Mouse (Mus musculus): Measurements from ENCODE around the gene Tbc1d10a. TPM values are rescaled to one million over a fixed set of nuclear protein-coding genes. Genes with fewer than 3 reads are reported as not detected.
A peak's percentile ranks its signal among the peaks of the same experiment; 100 is the strongest.

Tbc1d10a gene
- polyA plus RNA-seq, 1 experiment from 2014 or later, result 26.4 TPM

- H3K27ac ChIP-seq (replicated peaks), result no peak overlapping the region
Observed at GRCm38 (mm10) chr11:4237389-4237912, 50.9 kb downstream of the Tbc1d10a start.

GRCm38 (mm10) chr11:4238167-4238566 is 51.6 kb downstream of the Tbc1d10a start:
- H3K9me3 ChIP-seq (replicated peaks), result no peaks in the 10 kb centered on the region
- H3K4me1 ChIP-seq, result 0 out of 2 replicates have a peak, but pooled peaks cover 2% of the 10 kb centered on the region
- H3K27me3 ChIP-seq (ENCODE audit: low read depth, poor library complexity, severe bottlenecking), result no peaks in the 10 kb centered on the region
- no peak overlapping the region for H3K4me3 ChIP-seq
- no peaks in the 10 kb centered on the region for H3K36me3 ChIP-seq
- no peak overlapping the region for H3K27ac ChIP-seq (replicated peaks)
- WGBS, result 89% methylated on average over 6 of the region's 6 CpGs
- DNase-seq (ENCODE audit: low spot score), result no peak

More at GRCm38 (mm10) chr11:4237389-4237912, 50.9 kb downstream of the Tbc1d10a start:
- no peak for DNase-seq (ENCODE audit: low spot score)
- 83% methylated on average over 18 of the region's 18 CpGs for WGBS
- Histone ChIP-seq H3K36me3 (no peaks in the 10 kb centered on the region), H3K9me3 (replicated peaks) (no peaks in the 10 kb centered on the region), H3K4me3 (no peak overlapping the region), H3K4me1 (0 out of 2 replicates have a peak, but pooled peaks cover 2% of the 10 kb centered on the region), H3K27me3 (ENCODE audit: low read depth, poor library complexity, severe bottlenecking) (no peaks in the 10 kb centered on the region)

GRCm38 (mm10) chr11:4239691-4240090 is 53.1 kb downstream of the Tbc1d10a start:
- Histone ChIP-seq H3K27ac (replicated peaks) (no peak overlapping the region), H3K9me3 (replicated peaks) (no peaks in the 10 kb centered on the region), H3K27me3 (ENCODE audit: low read depth, poor library complexity, severe bottlenecking) (no peaks in the 10 kb centered on the region), H3K4me1 (0 out of 2 replicates have a peak, but pooled peaks cover 2% of the 10 kb centered on the region), H3K36me3 (no peaks in the 10 kb centered on the region), H3K4me3 (no peak overlapping the region)
- 94% methylated on average over 23 of the region's 23 CpGs for WGBS
- no peak for DNase-seq (ENCODE audit: low spot score)

- H3K36me3 ChIP-seq, result no peaks in the 10 kb centered on the region
- no peak overlapping the region for H3K4me3 ChIP-seq
- H3K4me1 ChIP-seq, result 0 out of 2 replicates have a peak, but pooled peaks cover 2% of the 10 kb centered on the region
- no peak for DNase-seq (ENCODE audit: low spot score)
- WGBS, result 73% methylated on average over 7 of the region's 7 CpGs
- no peaks in the 10 kb centered on the region for H3K27me3 ChIP-seq (ENCODE audit: low read depth, poor library complexity, severe bottlenecking)
- H3K9me3 ChIP-seq (replicated peaks), result no peaks in the 10 kb centered on the region
- H3K27ac ChIP-seq (replicated peaks), result no peak overlapping the region
Observed at GRCm38 (mm10) chr11:4240151-4240550, 53.6 kb downstream of the Tbc1d10a start.

- 83% methylated on average over 4 of the region's 4 CpGs for WGBS
- Histone ChIP-seq H3K4me1 (no peaks in the 10 kb centered on the region), H3K4me3 (no peak overlapping the region), H3K27ac (replicated peaks) (no peak overlapping the region), H3K9me3 (replicated peaks) (no peaks in the 10 kb centered on the region), H3K27me3 (ENCODE audit: low read depth, poor library complexity, severe bottlenecking) (no peaks in the 10 kb centered on the region), H3K36me3 (no peaks in the 10 kb centered on the region)
- no peak for DNase-seq (ENCODE audit: low spot score)
Observed at GRCm38 (mm10) chr11:4241180-4241579, 54.6 kb downstream of the Tbc1d10a start.

GRCm38 (mm10) chr11:4246126-4246525 is 59.5 kb downstream of the Tbc1d10a start:
- Histone ChIP-seq H3K27me3 (ENCODE audit: low read depth, poor library complexity, severe bottlenecking) (no peaks in the 10 kb centered on the region), H3K9me3 (replicated peaks) (no peaks in the 10 kb centered on the region), H3K36me3 (no peaks in the 10 kb centered on the region), H3K4me1 (peaks cover 8% of the 10 kb centered on the region; the same call in 1 of the 2 replicates), H3K4me3 (no peak overlapping the region), H3K27ac (replicated peaks) (no peak overlapping the region)
- 84% methylated on average over 6 of the region's 6 CpGs for WGBS
- DNase-seq (ENCODE audit: low spot score), result no peak

- Histone ChIP-seq H3K27me3 (ENCODE audit: low read depth, poor library complexity, severe bottlenecking) (no peaks in the 10 kb centered on the region), H3K4me1 (peaks cover 8% of the 10 kb centered on the region; the same call in 1 of the 2 replicates)
- WGBS, result 83% methylated on average over 4 of the region's 4 CpGs
Observed at GRCm38 (mm10) chr11:4246623-4247022, 60.0 kb downstream of the Tbc1d10a start.

GRCm38 (mm10) chr11:4247201-4247959 is 60.8 kb downstream of the Tbc1d10a start:
- no peaks in the 10 kb centered on the region for H3K36me3 ChIP-seq
- no peak for DNase-seq (ENCODE audit: low spot score)
- no peak overlapping the region for H3K27ac ChIP-seq (replicated peaks)
- no peaks in the 10 kb centered on the region for H3K27me3 ChIP-seq (ENCODE audit: low read depth, poor library complexity, severe bottlenecking)
- no peak overlapping the region for H3K4me3 ChIP-seq
- H3K4me1 ChIP-seq, result peaks cover 8% of the 10 kb centered on the region; the same call in 1 of the 2 replicates
- H3K9me3 ChIP-seq (replicated peaks), result no peaks in the 10 kb centered on the region
- 81% methylated on average over 14 of the region's 14 CpGs for WGBS

More at GRCm38 (mm10) chr11:4246623-4247022, 60.0 kb downstream of the Tbc1d10a start:
- Histone ChIP-seq H3K9me3 (replicated peaks) (no peaks in the 10 kb centered on the region), H3K4me3 (no peak overlapping the region), H3K36me3 (no peaks in the 10 kb centered on the region), H3K27ac (replicated peaks) (no peak overlapping the region)
- DNase-seq (ENCODE audit: low spot score), result no peak

- Histone ChIP-seq H3K4me1 (peaks cover 8% of the 10 kb centered on the region; the same call in 1 of the 2 replicates), H3K4me3 (no peak overlapping the region), H3K27ac (replicated peaks) (no peak overlapping the region), H3K9me3 (replicated peaks) (no peaks in the 10 kb centered on the region), H3K36me3 (no peaks in the 10 kb centered on the region), H3K27me3 (ENCODE audit: low read depth, poor library complexity, severe bottlenecking) (no peaks in the 10 kb centered on the region)
- no peak for DNase-seq (ENCODE audit: low spot score)
- 93% methylated on average over 3 of the region's 3 CpGs for WGBS
Observed at GRCm38 (mm10) chr11:4249151-4249550, 62.6 kb downstream of the Tbc1d10a start.

GRCm38 (mm10) chr11:4250290-4250689 is 63.7 kb downstream of the Tbc1d10a start:
- Histone ChIP-seq H3K9me3 (replicated peaks) (no peaks in the 10 kb centered on the region), H3K4me3 (no peak overlapping the region), H3K4me1 (peaks cover 8% of the 10 kb centered on the region; the same call in 1 of the 2 replicates), H3K27ac (replicated peaks) (no peak overlapping the region), H3K36me3 (no peaks in the 10 kb centered on the region), H3K27me3 (ENCODE audit: low read depth, poor library complexity, severe bottlenecking) (no peaks in the 10 kb centered on the region)
- 78% methylated on average over 7 of the region's 7 CpGs for WGBS
- DNase-seq (ENCODE audit: low spot score), result no peak

- Histone ChIP-seq H3K27ac (replicated peaks) (0 out of 2 replicates have a peak overlapping the region, but pooled peaks have one; percentile 23), H3K36me3 (no peaks in the 10 kb centered on the region), H3K9me3 (replicated peaks) (no peaks in the 10 kb centered on the region), H3K4me1 (peaks cover 8% of the 10 kb centered on the region; the same call in 1 of the 2 replicates), H3K27me3 (ENCODE audit: low read depth, poor library complexity, severe bottlenecking) (no peaks in the 10 kb centered on the region), H3K4me3 (no peak overlapping the region)
- WGBS, result 84% methylated on average over 3 of the region's 3 CpGs
- DNase-seq (ENCODE audit: low spot score), result no peak
Observed at GRCm38 (mm10) chr11:4251376-4251775, 64.8 kb downstream of the Tbc1d10a start.

GRCm38 (mm10) chr11:4252886-4253285 is 66.3 kb downstream of the Tbc1d10a start:
- no peak for DNase-seq (ENCODE audit: low spot score)
- H3K27me3 ChIP-seq (ENCODE audit: low read depth, poor library complexity, severe bottlenecking), result no peaks in the 10 kb centered on the region; the same call in 1 of the 2 replicates
- no peak overlapping the region for H3K4me3 ChIP-seq
- no peak overlapping the region for H3K27ac ChIP-seq (replicated peaks)
- peaks cover 8% of the 10 kb centered on the region; the same call in 1 of the 2 replicates for H3K4me1 ChIP-seq
- 57% methylated on average over 2 of the region's 2 CpGs for WGBS
- no peaks in the 10 kb centered on the region for H3K36me3 ChIP-seq
- H3K9me3 ChIP-seq (replicated peaks), result no peaks in the 10 kb centered on the region
